28 mouse cellular contexts compared by ENCODE assay signal in the genomic region with DNA sequence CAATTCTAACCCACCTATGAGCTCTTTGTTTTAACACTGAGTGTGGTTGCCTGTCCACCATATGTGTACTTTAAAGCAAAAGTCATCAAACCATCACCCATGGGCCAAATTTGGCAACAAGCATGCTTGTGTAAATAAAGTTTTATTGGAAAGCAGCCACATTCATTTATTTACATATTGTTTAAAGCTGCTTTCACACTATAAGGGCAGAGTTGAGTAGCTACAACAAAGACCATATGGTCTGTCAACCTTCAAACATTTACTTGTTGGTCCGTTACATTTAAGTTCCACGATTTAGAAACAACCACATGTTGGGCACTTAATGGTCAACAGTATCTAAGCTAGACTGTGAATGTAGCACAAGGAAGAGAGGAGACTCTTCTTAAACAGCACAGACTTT.
DNase-seq lines count a peak whose midpoint lies in the region; ATAC-seq and TF ChIP-seq lines count a peak whose summit lies in the region.
"Had no signal": no experiment of that assay in that cellular context is flagged by ENCODE, and none has a peak within 500 bp of the region (broad histone marks: within the 10 kb centered on the region; RNA-seq: fewer than 3 reads in every experiment).

No protein-coding gene starts in this region.

- DNase-seq in embryonic facial prominence, embryonic 14.5 days (ENCODE audit: low spot score): peak; percentile 2
- no peak for DNase-seq in embryonic facial prominence, embryonic 10.5 days (ENCODE audit: low spot score)
- DNase-seq in kidney, postnatal 0 days (ENCODE audit: low spot score): peak; percentile 2
- DNase-seq in lung, postnatal 36 days: no peak
- DNase-seq in A20 (ENCODE audit: low read depth, low spot score): peak; percentile 7
- DNase-seq: adrenal gland, postnatal 10 days; adrenal gland, postnatal 36 days; B cell, adult 2 months; cerebellum, adult 18-20 months; cerebellum, adult 9-10 months; cerebellum, postnatal 14 days; gastrocnemius, postnatal 25 days; heart, adult 18-20 months; heart, postnatal 10 days; heart, postnatal 36 days had no signal

- no peaks in the 10 kb centered on the region for H3K9me3 ChIP-seq in embryonic facial prominence, embryonic 14.5 days (ENCODE audit: control insufficient read depth, low read length)
- no peaks in the 10 kb centered on the region for H3K9me3 ChIP-seq in embryonic facial prominence, embryonic 10.5 days
- H3K9me3 ChIP-seq in kidney, postnatal 0 days (replicated peaks; ENCODE audit: low read length): no peaks in the 10 kb centered on the region
- no peaks in the 10 kb centered on the region for H3K9me3 ChIP-seq in kidney, embryonic 16.5 days (ENCODE audit: low read length)
- H3K9me3 ChIP-seq in lung, embryonic 15.5 days: no peaks in the 10 kb centered on the region
- H3K9me3 ChIP-seq: embryonic facial prominence, embryonic 12.5 days; forebrain, embryonic 12.5 days; forebrain, embryonic 15.5 days; G1E; heart, embryonic 12.5 days; heart, embryonic 15.5 days; hindbrain, embryonic 10.5 days; hindbrain, embryonic 13.5 days had no signal

- H3K4me1 ChIP-seq in embryonic facial prominence, embryonic 14.5 days (ENCODE audit: control insufficient read depth, insufficient read depth, low read length): no peaks in the 10 kb centered on the region
- H3K4me1 ChIP-seq in embryonic facial prominence, embryonic 10.5 days: no peaks in the 10 kb centered on the region
- H3K4me1 ChIP-seq in kidney, postnatal 0 days (replicated peaks; ENCODE audit: insufficient read depth, low read length): no peaks in the 10 kb centered on the region
- H3K4me1 ChIP-seq in kidney, embryonic 16.5 days (ENCODE audit: insufficient read depth, low read length): no peaks in the 10 kb centered on the region
- H3K4me1 ChIP-seq in lung, embryonic 15.5 days: no peaks in the 10 kb centered on the region
- H3K4me1 ChIP-seq: embryonic facial prominence, embryonic 12.5 days; forebrain, embryonic 12.5 days; forebrain, embryonic 15.5 days; heart, embryonic 12.5 days; heart, embryonic 15.5 days; hindbrain, embryonic 10.5 days; hindbrain, embryonic 13.5 days had no signal

- no peak for ATAC-seq in embryonic facial prominence, embryonic 14.5 days (ENCODE audit: low read depth)
- ATAC-seq in kidney, postnatal 0 days (replicated peaks; ENCODE audit: low FRiP score, low read depth): no peak
- ATAC-seq in kidney, embryonic 16.5 days (ENCODE audit: low FRiP score, low TSS enrichment): no peak
- peak; percentile 93 for ATAC-seq in lung, embryonic 15.5 days (ENCODE audit: borderline replicate concordance, extremely low read depth, low FRiP score, low TSS enrichment)
- ATAC-seq: forebrain, embryonic 15.5 days; Patski had no signal

- 73% methylated on average over 2 of the region's 2 CpGs for WGBS in embryonic facial prominence, embryonic 14.5 days
- WGBS in embryonic facial prominence, embryonic 10.5 days: 87% methylated on average over 2 of the region's 2 CpGs
- WGBS in kidney, postnatal 0 days: 60% methylated on average over 2 of the region's 2 CpGs
- whole genome bisulfite sequencing in kidney, embryonic 16.5 days: 58% methylated on average over 2 of the region's 2 CpGs
- 45% methylated on average over 2 of the region's 2 CpGs for WGBS in lung, embryonic 15.5 days

- H3K27ac ChIP-seq in embryonic facial prominence, embryonic 14.5 days (replicated peaks; ENCODE audit: low read depth, low read length): no peak overlapping the region
- H3K27ac ChIP-seq in embryonic facial prominence, embryonic 10.5 days (replicated peaks): no peak overlapping the region
- no peak overlapping the region for H3K27ac ChIP-seq in kidney, postnatal 0 days
- no peak overlapping the region for H3K27ac ChIP-seq in kidney, embryonic 16.5 days (ENCODE audit: low read length)
- peak overlapping the region; percentile 55; the same call in 1 of the 2 replicates for H3K27ac ChIP-seq in lung, embryonic 15.5 days
- H3K27ac ChIP-seq: embryonic facial prominence, embryonic 12.5 days; forebrain, embryonic 12.5 days; forebrain, embryonic 15.5 days; heart, embryonic 15.5 days; hindbrain, embryonic 10.5 days; hindbrain, embryonic 13.5 days had no signal

- H3K9ac ChIP-seq in embryonic facial prominence, embryonic 14.5 days (ENCODE audit: low read depth, low read length): no peak overlapping the region
- H3K9ac ChIP-seq in kidney, postnatal 0 days (ENCODE audit: low read depth, low read length): no peak overlapping the region
- H3K9ac ChIP-seq in kidney, embryonic 16.5 days (replicated peaks; ENCODE audit: low read length): no peak overlapping the region
- H3K9ac ChIP-seq in lung, embryonic 15.5 days: no peak overlapping the region
- H3K9ac ChIP-seq: embryonic facial prominence, embryonic 12.5 days; forebrain, embryonic 12.5 days; forebrain, embryonic 15.5 days; heart, embryonic 12.5 days; heart, embryonic 15.5 days; hindbrain, embryonic 13.5 days had no signal

- H3K27me3 ChIP-seq in embryonic facial prominence, embryonic 14.5 days (replicated peaks; ENCODE audit: control insufficient read depth, insufficient read depth, low read length): no peaks in the 10 kb centered on the region
- H3K27me3 ChIP-seq in embryonic facial prominence, embryonic 10.5 days (replicated peaks; ENCODE audit: low read depth, poor library complexity, severe bottlenecking): no peaks in the 10 kb centered on the region
- H3K27me3 ChIP-seq in kidney, postnatal 0 days (ENCODE audit: insufficient read depth, low read length): no peaks in the 10 kb centered on the region
- H3K27me3 ChIP-seq in kidney, embryonic 16.5 days (ENCODE audit: insufficient read depth, low read length): no peaks in the 10 kb centered on the region
- no peaks in the 10 kb centered on the region for H3K27me3 ChIP-seq in lung, embryonic 15.5 days
- H3K27me3 ChIP-seq: CH12.LX; embryonic facial prominence, embryonic 12.5 days; forebrain, embryonic 12.5 days; forebrain, embryonic 15.5 days; heart, embryonic 12.5 days; heart, embryonic 15.5 days; hindbrain, embryonic 13.5 days; Patski had no signal

- H3K36me3 ChIP-seq in embryonic facial prominence, embryonic 14.5 days (ENCODE audit: control insufficient read depth, insufficient read depth, low read length): no peaks in the 10 kb centered on the region
- no peaks in the 10 kb centered on the region for H3K36me3 ChIP-seq in embryonic facial prominence, embryonic 10.5 days (replicated peaks)
- H3K36me3 ChIP-seq in kidney, postnatal 0 days (ENCODE audit: insufficient read depth, low read length): no peaks in the 10 kb centered on the region
- H3K36me3 ChIP-seq in kidney, embryonic 16.5 days (ENCODE audit: insufficient read depth, low read length): no peaks in the 10 kb centered on the region
- no peaks in the 10 kb centered on the region for H3K36me3 ChIP-seq in lung, embryonic 15.5 days
- H3K36me3 ChIP-seq: embryonic facial prominence, embryonic 12.5 days; forebrain, embryonic 12.5 days; forebrain, embryonic 15.5 days; G1E; heart, embryonic 12.5 days; heart, embryonic 15.5 days; hindbrain, embryonic 10.5 days; hindbrain, embryonic 13.5 days had no signal

- TF ChIP-seq CTCF in kidney, postnatal 0 days (IDR thresholded peaks at IDR 0.05; ENCODE audit: low read depth): no peak

- no peak overlapping the region for H3K4me3 ChIP-seq in embryonic facial prominence, embryonic 14.5 days (ENCODE audit: low read depth, low read length)
- H3K4me3 ChIP-seq in embryonic facial prominence, embryonic 10.5 days: no peak overlapping the region
- no peak overlapping the region for H3K4me3 ChIP-seq in kidney, postnatal 0 days (replicated peaks; ENCODE audit: low read depth, low read length)
- H3K4me3 ChIP-seq in kidney, embryonic 16.5 days (ENCODE audit: low read length): no peak overlapping the region
- no peak overlapping the region for H3K4me3 ChIP-seq in lung, embryonic 15.5 days
- H3K4me3 ChIP-seq: embryonic facial prominence, embryonic 12.5 days; erythroblast, embryonic 14.5 days; forebrain, embryonic 12.5 days; forebrain, embryonic 15.5 days; heart, embryonic 12.5 days; heart, embryonic 15.5 days; hindbrain, embryonic 10.5 days; hindbrain, embryonic 13.5 days had no signal

- H3K4me2 ChIP-seq in embryonic facial prominence, embryonic 14.5 days (ENCODE audit: low read depth, low read length): no peak overlapping the region
- no peak overlapping the region for H3K4me2 ChIP-seq in kidney, postnatal 0 days (ENCODE audit: low read length)
- no peak overlapping the region for H3K4me2 ChIP-seq in kidney, embryonic 16.5 days (replicated peaks; ENCODE audit: low read depth, low read length)
- no peak overlapping the region for H3K4me2 ChIP-seq in lung, embryonic 15.5 days
- H3K4me2 ChIP-seq: embryonic facial prominence, embryonic 12.5 days; forebrain, embryonic 12.5 days; forebrain, embryonic 15.5 days; heart, embryonic 12.5 days; heart, embryonic 15.5 days; hindbrain, embryonic 13.5 days had no signal

Comparison
In these comparisons a context has a peak if more than half of its experiments do, and no peak if none do; other contexts are left out.
1. DNase-seq: peak in embryonic facial prominence, embryonic 14.5 days (single experiment), kidney, postnatal 0 days (single experiment) and A20 (single experiment); none in embryonic facial prominence, embryonic 10.5 days (single experiment) and lung, postnatal 36 days (single experiment).